ENCODE assay signal across 21 mouse cellular contexts in the genomic region with DNA sequence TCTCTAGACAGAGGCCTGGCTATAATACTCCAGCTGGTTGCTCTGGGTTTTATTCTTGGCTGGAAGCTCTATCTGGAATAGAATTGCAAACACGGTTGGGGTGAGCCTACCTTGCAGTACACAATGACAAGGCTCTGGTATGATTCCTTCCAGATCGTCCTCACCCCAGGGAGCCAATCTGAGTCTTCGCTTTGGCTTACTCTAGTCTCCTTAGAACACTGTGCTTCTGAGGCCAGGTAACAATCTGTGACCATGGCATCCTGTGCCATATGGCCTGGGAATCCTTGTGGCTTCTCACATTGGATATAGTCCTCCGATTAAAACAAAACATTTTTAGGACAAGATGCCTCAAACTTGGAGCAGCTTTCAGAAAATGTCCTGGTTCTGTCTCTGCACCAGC. TPM values are rescaled to one million over a fixed set of nuclear protein-coding genes. Genes with fewer than 3 reads are reported as not detected.
A peak's percentile ranks its signal among the peaks of the same experiment; 100 is the strongest.
DNase-seq lines count a peak whose midpoint lies in the region; ATAC-seq and TF ChIP-seq lines count a peak whose summit lies in the region.
"Had no signal": no experiment of that assay in that cellular context is flagged by ENCODE, and none has a peak within 500 bp of the region (broad histone marks: within the 10 kb centered on the region; RNA-seq: fewer than 3 reads in every experiment).

No protein-coding gene starts in this region.

- H3K4me2 ChIP-seq in forebrain, embryonic 11.5 days (ENCODE audit: low read depth, low read length, severe bottlenecking), result no peak overlapping the region
- H3K4me2 ChIP-seq: embryonic facial prominence, embryonic 12.5 days; forebrain, embryonic 13.5 days; heart, embryonic 13.5 days; midbrain, embryonic 12.5 days; neural tube, embryonic 12.5 days had no signal

- H3K9me3 ChIP-seq in forebrain, embryonic 11.5 days (ENCODE audit: control insufficient read depth, low read length), result no peaks in the 10 kb centered on the region
- H3K9me3 ChIP-seq: embryonic facial prominence, embryonic 12.5 days; forebrain, embryonic 13.5 days; heart, embryonic 13.5 days; midbrain, embryonic 12.5 days; neural tube, embryonic 12.5 days had no signal

- 87% methylated on average over 4 of the region's 4 CpGs for WGBS in forebrain, embryonic 11.5 days

- no peaks in the 10 kb centered on the region for H3K4me1 ChIP-seq in testis, adult 2 months (ENCODE audit: control insufficient read depth, insufficient read depth, low read length)
- peaks cover 7% of the 10 kb centered on the region; the same call in 1 of the 2 replicates for H3K4me1 ChIP-seq in forebrain, embryonic 11.5 days (replicated peaks; ENCODE audit: control insufficient read depth, insufficient read depth, low read length)
- H3K4me1 ChIP-seq: embryonic facial prominence, embryonic 12.5 days had no signal

- no peak overlapping the region for H3K4me3 ChIP-seq in testis, adult 2 months (ENCODE audit: control insufficient read depth, low read depth, low read length)
- no peak overlapping the region for H3K4me3 ChIP-seq in forebrain, embryonic 11.5 days (ENCODE audit: low read depth, low read length)
- H3K4me3 ChIP-seq: embryonic facial prominence, embryonic 12.5 days; erythroblast, embryonic 14.5 days; forebrain, embryonic 13.5 days; gastrocnemius, adult 2 months; heart, embryonic 13.5 days; midbrain, embryonic 12.5 days; neural tube, embryonic 12.5 days had no signal

- DNase-seq in testis, postnatal 14 days (ENCODE audit: low spot score), result no peak
- DNase-seq in cerebellum, adult 11-12 months, result peak; percentile 84
- peak; percentile 79 to 82 for DNase-seq in cerebellum, postnatal 10 days
- DNase-seq in forebrain, embryonic 11.5 days (ENCODE audit: low spot score), result no peak
- no peak for DNase-seq in kidney, adult 11 months
- DNase-seq: gastrocnemius, adult 2 months; kidney, adult 2 months; layer of hippocampus, adult 9-11 months; right cerebral cortex, postnatal 25 days; spleen, adult 18-20 months; thymus, postnatal 14 days had no signal

- peak overlapping the region; percentile 64; the same call in 1 of the 2 replicates for H3K27ac ChIP-seq in testis, adult 2 months (ENCODE audit: control insufficient read depth, insufficient read depth, low read depth, low read length)
- H3K27ac ChIP-seq in forebrain, embryonic 11.5 days (ENCODE audit: low read depth, low read length), result no peak overlapping the region
- H3K27ac ChIP-seq: embryonic facial prominence, embryonic 12.5 days; forebrain, embryonic 13.5 days; gastrocnemius, adult 2 months; heart, embryonic 13.5 days; kidney, postnatal 0 days; midbrain, embryonic 12.5 days; neural tube, embryonic 12.5 days had no signal

- H3K27me3 ChIP-seq in testis, adult 2 months (ENCODE audit: control insufficient read depth, insufficient read depth, low read length), result no peaks in the 10 kb centered on the region
- no peaks in the 10 kb centered on the region for H3K27me3 ChIP-seq in forebrain, embryonic 11.5 days (ENCODE audit: control insufficient read depth, insufficient read depth, low read length)
- H3K27me3 ChIP-seq: embryonic facial prominence, embryonic 12.5 days; forebrain, embryonic 13.5 days; heart, embryonic 13.5 days; midbrain, embryonic 12.5 days; neural tube, embryonic 12.5 days had no signal

- no peak for TF ChIP-seq CTCF in testis, adult 2 months (IDR thresholded peaks at IDR 0.05; ENCODE audit: control insufficient read depth, insufficient read depth, insufficient replicate concordance, low read depth, low read length)

- no peaks in the 10 kb centered on the region for H3K36me3 ChIP-seq in testis, adult 2 months (ENCODE audit: control insufficient read depth, insufficient read depth, low read length)
- H3K36me3 ChIP-seq in forebrain, embryonic 11.5 days (ENCODE audit: control insufficient read depth, insufficient read depth, low read length), result no peaks in the 10 kb centered on the region
- H3K36me3 ChIP-seq: embryonic facial prominence, embryonic 12.5 days; heart, embryonic 13.5 days; midbrain, embryonic 12.5 days; neural tube, embryonic 12.5 days had no signal

- TF ChIP-seq POLR2A in testis, adult 2 months (IDR thresholded peaks at IDR 0.05; ENCODE audit: control insufficient read depth, low read depth, low read length), result no peak

- no peak for ATAC-seq in forebrain, embryonic 11.5 days (replicated peaks; ENCODE audit: low FRiP score)
- no peak for ATAC-seq in megakaryocyte progenitor cell, adult 5-6 weeks (replicated peaks; ENCODE audit: poor library complexity)
- ATAC-seq: forebrain, embryonic 13.5 days had no signal

- H3K9ac ChIP-seq in forebrain, embryonic 11.5 days (ENCODE audit: low read length), result no peak overlapping the region
- H3K9ac ChIP-seq: embryonic facial prominence, embryonic 12.5 days; forebrain, embryonic 13.5 days; heart, embryonic 13.5 days; midbrain, embryonic 12.5 days; neural tube, embryonic 12.5 days had no signal

RNA-seq across cellular contexts. Expression of a gene that starts 40.4 kb away (rescaled TPM):
- 3.6 and 4.6 TPM in 2 replicates for polyA plus RNA-seq in testis, adult 2 months (2012; rRNA removed)
- polyA plus RNA-seq in forebrain, embryonic 11.5 days (2014; fragmentation: Nextera tagmentation; extraction: Ambion mirVana), result 1.3 and 2.1 TPM in 2 replicates
- 0.05 TPM in 1 of 2 replicates, not detected in the other for total RNA-seq in megakaryocyte progenitor cell, adult 5-6 weeks (2015)
- not detected in 2 replicates for total RNA-seq in megakaryocyte progenitor cell, adult 5-6 weeks (2017)
- total RNA-seq: MEL had no signal
- polyA plus RNA-seq: erythroblast, embryonic 14.5 days had no signal

Comparison
In these comparisons a context has a peak if more than half of its experiments do, and no peak if none do; other contexts are left out.
1. DNase-seq: peak in cerebellum, adult 11-12 months (single experiment) and cerebellum, postnatal 10 days (2 of 2); none in testis, postnatal 14 days (single experiment), forebrain, embryonic 11.5 days (single experiment) and kidney, adult 11 months (single experiment).